Mouse (Mus musculus) forebrain, postnatal 0 days (tissue): ENCODE measurements around the gene Ifna4. TPM values are rescaled to one million over a fixed set of nuclear protein-coding genes. Genes with fewer than 3 reads are reported as not detected.
"Not testable (repeated sequence)": the region's sequence is repeated elsewhere in the genome, so short reads cannot be mapped to it uniquely, and the experiment has no call there.

Experiments
- ATAC-seq: fragments of 200-750 bp; cut with Nextera tagmentation; 2 replicates; pipeline ENCODE4 v1.8.0; 2017; ENCODE audit warnings: mild to moderate bottlenecking, moderate library complexity
- DNase-seq: peaks from one replicate; pipeline ENCODE4 v3.0.0-alpha.2; 2015
- H3K27ac ChIP-seq: fragments of 300-500 bp; sonication (generic); 2 replicates; pipeline ENCODE4 v1.5.1; 2014; ENCODE audit warnings: low read depth, mild to moderate bottlenecking, antibody characterized with exemption, low read length, moderate library complexity, mixed read lengths
- H3K27me3 ChIP-seq: fragments of 300-500 bp; sonication (generic); 2 replicates; pipeline ENCODE4 v1.6.1; 2014; ENCODE audit warnings: mild to moderate bottlenecking, low read length, mixed read lengths; ENCODE audit not compliant: insufficient read depth
- H3K36me3 ChIP-seq: fragments of 300-500 bp; sonication (generic); 2 replicates; pipeline ENCODE4 v1.6.1; 2014; ENCODE audit warnings: mild to moderate bottlenecking, moderate library complexity; ENCODE audit not compliant: insufficient read depth
- H3K4me1 ChIP-seq: fragments of 300-500 bp; sonication (generic); 2 replicates; pipeline ENCODE4 v1.6.1; 2014; ENCODE audit warnings: antibody characterized with exemption; ENCODE audit not compliant: insufficient read depth
- H3K4me2 ChIP-seq: fragments of 300-500 bp; sonication (generic); 2 replicates; pipeline ENCODE4 v1.6.1; 2014; ENCODE audit warnings: low read depth, mild to moderate bottlenecking, moderate library complexity
- H3K4me3 ChIP-seq: fragments of 300-500 bp; sonication (generic); 2 replicates; pipeline ENCODE4 v1.5.1; 2014; ENCODE audit warnings: low read depth, low read length, mixed read lengths
- H3K9ac ChIP-seq: fragments of 300-500 bp; sonication (generic); 2 replicates; pipeline ENCODE4 v1.6.1; 2014; ENCODE audit warnings: mild to moderate bottlenecking
- H3K9me3 ChIP-seq: fragments of 300-500 bp; sonication (generic); 2 replicates; pipeline ENCODE4 v1.6.1; 2016; ENCODE audit warnings: low read length
- CTCF ChIP-seq: sonication (generic); IDR thresholded peaks from 2 replicates; pipeline ENCODE4 v1.5.1; 2016; ENCODE audit warnings: antibody characterized with exemption, control low read depth, low read depth
- WGBS: fragments of 180-500 bp; shearing (Covaris S2); extraction: QIAGEN DNeasy Blood & Tissue Kit; methylation state at CpG from one replicate; pipeline ENCODE4 v1.1.7; 2014; 5-methylcytosine and 5-hydroxymethylcytosine counted together
- polyA plus RNA-seq: library from polyadenylated mRNA; unstranded; fragments of >200 nt; fragmentation: Nextera tagmentation; extraction: Ambion mirVana; gene quantifications from 2 replicates; pipeline ENCODE4 v1.2.1, GENCODE M21; 2015
- total RNA-seq: library from RNA; depleted of rRNA; stranded (reverse); fragments of >200 nt; gene quantifications from 2 replicates; pipeline ENCODE4 v1.2.3, GENCODE M21; 2014

The Ifna4 gene
- total and polyA plus RNA-seq, 2 experiments from 2014 or later = not detected

DNA sequence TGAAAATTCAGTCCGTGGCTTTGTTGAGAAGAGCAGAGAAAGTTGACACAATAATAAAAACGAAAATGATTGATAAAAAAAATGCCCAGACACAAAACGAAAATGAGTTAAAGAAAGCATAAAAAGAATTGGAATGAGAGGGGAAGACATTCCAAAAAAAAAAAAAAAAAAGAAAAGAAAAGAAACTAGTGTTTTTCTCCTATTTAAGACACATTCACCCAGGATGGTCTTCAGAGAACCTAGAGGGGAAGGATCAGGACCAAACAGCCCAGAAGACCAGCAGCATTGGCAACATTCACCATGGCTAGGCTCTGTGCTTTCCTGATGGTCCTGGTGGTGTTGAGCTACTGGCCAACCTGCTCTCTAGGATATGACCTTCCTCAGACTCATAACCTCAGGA is 25.7 kb upstream of the Ifna4 start, which contains the start of gene Ifna7:
Gene Ifna7, plus strand, starts transcription at position 301 of the 400 bp plus-strand sequence.
- Histone ChIP-seq H3K9ac (no peak within 1 kb of the TSS), H3K36me3 (no peaks in the 10 kb centered on the region), H3K4me3 (no peak within 1 kb of the TSS), H3K4me1 (no peaks in the 10 kb centered on the region), H3K27ac (no peak within 1 kb of the TSS), H3K9me3 (no peaks in the 10 kb centered on the region), H3K27me3 (no peaks in the 10 kb centered on the region), H3K4me2 (no peak within 1 kb of the TSS)
- DNase-seq = no peak
- WGBS = 62% methylated on average over 3 of the region's 3 CpGs
- no peak for ATAC-seq
- TF ChIP-seq CTCF = no peak

DNA sequence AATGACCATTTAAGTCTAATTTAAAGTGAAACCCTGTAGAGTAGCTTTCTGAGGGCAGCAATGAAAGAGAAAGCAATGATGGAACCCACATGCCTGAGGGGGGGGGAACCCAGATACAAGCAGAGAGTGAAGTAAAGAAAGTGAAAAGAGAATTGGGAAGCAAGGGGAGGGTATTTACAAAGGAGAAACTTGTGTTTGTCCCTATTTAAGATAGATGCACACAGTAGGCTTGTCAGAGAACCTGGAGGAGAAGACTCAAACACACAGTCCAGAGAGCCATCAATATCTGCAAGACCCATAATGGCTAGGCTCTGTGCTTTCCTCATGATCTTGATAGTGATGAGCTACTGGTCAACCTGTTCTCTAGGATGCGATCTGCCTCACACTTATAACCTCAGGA is 22.0 kb upstream of the Ifna4 start, which contains the start of gene Ifna11:
Gene Ifna11, plus strand, starts transcription at position 301 of the 400 bp plus-strand sequence.
- Histone ChIP-seq H3K4me1 (no peaks in the 10 kb centered on the region), H3K36me3 (no peaks in the 10 kb centered on the region), H3K4me2 (no peak within 1 kb of the TSS), H3K9ac (no peak within 1 kb of the TSS), H3K4me3 (no peak within 1 kb of the TSS), H3K27ac (no peak within 1 kb of the TSS), H3K27me3 (no peaks in the 10 kb centered on the region), H3K9me3 (no peaks in the 10 kb centered on the region)
- no peak for ATAC-seq
- WGBS = 92% methylated on average over 1 of the region's 1 CpGs
- DNase-seq = no peak
- TF ChIP-seq CTCF = no peak

DNA sequence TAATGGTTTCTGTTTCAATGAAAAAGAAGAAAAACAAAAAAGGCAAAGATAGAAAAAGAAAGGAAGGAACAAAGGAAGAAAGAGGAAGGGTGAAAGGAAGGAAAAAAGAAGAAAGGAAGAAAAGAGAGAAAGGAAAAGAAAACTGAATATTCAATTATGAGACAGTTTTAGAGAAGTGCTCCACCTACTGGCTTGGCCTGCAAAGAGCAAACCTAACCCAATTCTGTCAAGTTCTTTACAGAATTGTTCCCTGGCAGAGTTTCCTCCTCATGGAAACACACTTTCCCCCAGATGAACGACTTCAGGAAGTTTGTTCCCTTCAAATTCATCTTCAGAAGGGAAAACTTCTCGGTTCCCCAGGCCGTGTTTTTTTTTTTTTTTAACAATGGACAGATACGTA is 18.7 kb upstream of the Ifna4 start:
- Histone ChIP-seq H3K4me3 (no peak overlapping the region), H3K9ac (no peak overlapping the region), H3K36me3 (no peaks in the 10 kb centered on the region), H3K4me2 (no peak overlapping the region), H3K27ac (no peak overlapping the region), H3K9me3 (no peaks in the 10 kb centered on the region), H3K27me3 (no peaks in the 10 kb centered on the region), H3K4me1 (no peaks in the 10 kb centered on the region)
- 26% methylated on average over 4 of the region's 4 CpGs for WGBS
- DNase-seq (peak; percentile 36), ATAC-seq (no peak)
- TF ChIP-seq CTCF = peak; percentile 69

DNA sequence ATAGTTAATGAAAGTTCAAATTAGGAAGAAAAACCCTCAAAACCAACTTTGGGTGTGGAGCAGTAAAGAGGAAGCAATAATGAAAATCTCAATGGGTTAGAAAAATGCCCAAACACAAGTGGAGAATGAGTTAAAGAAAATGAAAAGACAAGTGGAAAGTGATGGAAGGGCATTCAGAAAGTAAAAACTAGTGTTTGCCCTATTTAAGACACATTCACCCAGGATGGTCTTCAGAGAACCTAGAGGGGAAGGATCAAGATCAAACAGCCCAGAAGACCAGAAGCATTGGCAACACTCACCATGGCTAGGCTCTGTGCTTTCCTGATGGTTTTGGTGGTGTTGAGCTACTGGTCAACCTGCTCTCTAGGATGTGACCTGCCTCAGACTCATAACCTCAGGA is 14.5 kb upstream of the Ifna4 start, which contains the start of gene Ifna6:
Gene Ifna6, plus strand, starts transcription at position 301 of the 400 bp plus-strand sequence.
- not testable (repeated sequence) for H3K4me1 ChIP-seq, H3K27me3 ChIP-seq, H3K4me3 ChIP-seq, ATAC-seq, H3K9me3 ChIP-seq, H3K27ac ChIP-seq, H3K36me3 ChIP-seq, H3K9ac ChIP-seq, DNase-seq, H3K4me2 ChIP-seq

DNA sequence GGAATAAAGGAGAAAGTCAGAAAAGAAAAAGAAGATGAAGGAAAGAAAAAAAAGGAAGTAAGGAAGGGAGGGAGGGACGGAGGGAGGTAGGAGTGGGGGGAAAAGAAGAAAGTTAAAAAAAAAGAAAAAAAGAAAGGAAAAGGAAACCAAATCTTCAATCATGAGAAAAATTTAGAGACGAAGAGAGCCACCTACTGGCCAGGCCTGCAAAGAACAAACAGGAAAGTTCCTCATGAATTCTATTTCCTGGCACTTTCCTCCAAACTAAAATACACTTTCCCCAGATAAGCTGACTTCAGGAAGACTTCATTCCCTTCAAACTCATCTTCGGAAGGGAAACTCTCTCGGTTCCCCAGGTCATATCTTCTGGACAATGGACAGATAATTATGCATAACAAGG is 11.1 kb upstream of the Ifna4 start:
- no peak overlapping the region for H3K27ac ChIP-seq
- DNase-seq (peak; percentile 57), ATAC-seq (no peak)
- H3K4me2 ChIP-seq = no peak overlapping the region
- H3K9me3 ChIP-seq = no peaks in the 10 kb centered on the region
- no peaks in the 10 kb centered on the region for H3K36me3 ChIP-seq
- no peak overlapping the region for H3K9ac ChIP-seq
- no peaks in the 10 kb centered on the region for H3K4me1 ChIP-seq
- H3K4me3 ChIP-seq = no peak overlapping the region
- 22% methylated on average over 4 of the region's 4 CpGs for WGBS
- TF ChIP-seq CTCF = peak; percentile 66
- no peaks in the 10 kb centered on the region for H3K27me3 ChIP-seq

DNA sequence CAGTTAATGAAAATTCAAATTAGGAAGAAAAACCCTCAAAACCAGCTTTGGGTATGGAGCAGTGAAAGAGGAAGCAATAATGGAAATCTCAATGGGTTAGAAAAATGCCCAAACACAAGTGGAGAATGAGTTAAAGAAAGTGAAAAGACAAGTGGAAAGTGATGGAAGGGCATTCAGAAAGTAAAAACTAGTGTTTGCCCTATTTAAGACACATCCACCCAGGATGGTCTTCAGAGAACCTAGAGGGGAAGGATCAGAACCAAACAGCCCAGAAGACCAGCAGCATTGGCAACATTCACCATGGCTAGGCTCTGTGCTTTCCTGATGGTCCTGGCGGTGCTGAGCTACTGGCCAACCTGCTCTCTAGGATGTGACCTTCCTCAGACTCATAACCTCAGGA is 6.4 kb upstream of the Ifna4 start, which contains the start of gene Ifna5:
Gene Ifna5, plus strand, starts transcription at position 301 of the 400 bp plus-strand sequence.
- not testable (repeated sequence) for ATAC-seq, H3K4me1 ChIP-seq, H3K36me3 ChIP-seq, H3K9ac ChIP-seq, DNase-seq, H3K4me3 ChIP-seq, H3K9me3 ChIP-seq, H3K27me3 ChIP-seq, H3K27ac ChIP-seq, H3K4me2 ChIP-seq
- WGBS = 78% methylated on average over 1 of the region's 1 CpGs

DNA sequence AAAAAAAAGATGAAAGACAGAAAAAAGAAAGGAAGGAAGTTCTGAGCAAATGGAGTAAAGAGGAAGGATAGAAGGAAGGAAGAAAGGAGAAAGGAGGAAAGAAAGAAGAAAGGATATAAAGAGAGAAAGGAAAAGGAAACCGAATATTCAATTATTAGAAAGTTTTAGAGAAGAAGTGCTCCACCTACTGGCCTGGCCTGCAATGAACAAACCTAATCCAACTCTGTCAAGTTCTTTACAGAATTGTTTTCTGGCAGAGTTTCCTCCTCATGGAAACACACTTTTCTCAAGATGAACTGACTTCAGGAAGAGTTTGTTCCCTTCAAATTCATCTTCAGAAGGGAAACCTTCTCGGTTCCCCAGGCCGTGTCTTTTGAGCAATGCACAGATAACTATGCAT is 2.8 kb upstream of the Ifna4 start:
- Histone ChIP-seq H3K27me3 (no peaks in the 10 kb centered on the region), H3K4me2 (no peak overlapping the region), H3K36me3 (no peaks in the 10 kb centered on the region), H3K9ac (no peak overlapping the region), H3K27ac (no peak overlapping the region), H3K9me3 (no peaks in the 10 kb centered on the region), H3K4me1 (no peaks in the 10 kb centered on the region), H3K4me3 (no peak overlapping the region)
- ATAC-seq = no peak
- 41% methylated on average over 3 of the region's 3 CpGs for WGBS
- no peak for DNase-seq
- peak; percentile 58 for TF ChIP-seq CTCF

DNA sequence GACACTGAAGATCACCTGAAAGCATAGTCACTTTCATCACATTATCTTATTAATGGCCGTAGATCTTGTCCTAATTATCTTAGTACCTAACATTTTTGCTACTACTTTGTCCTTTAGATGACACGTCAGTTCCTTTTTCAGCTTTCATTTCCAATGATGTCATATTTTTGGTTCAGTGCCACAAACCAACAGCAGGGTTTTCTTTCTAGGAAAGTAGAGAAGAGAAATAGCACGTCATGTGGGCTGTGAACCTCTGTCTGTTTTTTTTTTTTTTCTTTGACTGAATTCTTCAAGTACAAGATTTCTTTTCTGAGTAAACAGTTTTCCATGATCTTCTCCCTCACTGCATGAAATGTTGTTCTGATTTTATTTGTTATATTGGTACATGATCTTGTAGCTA is 1.6 kb upstream of the Ifna4 start:
- ATAC-seq = no peak
- no peak overlapping the region for H3K27ac ChIP-seq
- no peaks in the 10 kb centered on the region for H3K36me3 ChIP-seq
- no peaks in the 10 kb centered on the region for H3K27me3 ChIP-seq
- H3K9ac ChIP-seq = no peak overlapping the region
- no peak for TF ChIP-seq CTCF
- H3K4me1 ChIP-seq = no peaks in the 10 kb centered on the region
- H3K4me2 ChIP-seq = no peak overlapping the region
- H3K9me3 ChIP-seq = no peaks in the 10 kb centered on the region
- no peak for DNase-seq
- 65% methylated on average over 3 of the region's 3 CpGs for WGBS
- H3K4me3 ChIP-seq = no peak overlapping the region
